Mouse (Mus musculus) bone marrow, adult 2 months (tissue): ENCODE data around the gene Tm4sf20. TPM values are rescaled to one million over a fixed set of nuclear protein-coding genes. Genes with fewer than 3 reads are reported as not detected.
A peak's percentile ranks its signal among the peaks of the same experiment; 100 is the strongest.

Experiments
- H3K27ac ChIP-seq: fragments of 200-500 bp; 2 replicates; pipeline ENCODE4 v1.5.1; 2012; ENCODE audit warnings: low read depth, mild to moderate bottlenecking, control low read depth, inconsistent platforms, low read length; ENCODE audit not compliant: control insufficient read depth, poor library complexity, insufficient read depth
- H3K4me1 ChIP-seq: fragments of 200-500 bp; 2 replicates; pipeline ENCODE4 v1.6.1; 2011; ENCODE audit warnings: low read length; ENCODE audit not compliant: control insufficient read depth, insufficient read depth
- H3K4me3 ChIP-seq: fragments of 200-500 bp; replicated peaks from 2 replicates; pipeline ENCODE3; 2011; ENCODE audit warnings: mild to moderate bottlenecking, low read depth, low read length, control low read depth; ENCODE audit not compliant: control insufficient read depth
- CTCF ChIP-seq: fragments of 200-500 bp; IDR thresholded peaks from 2 replicates; pipeline ENCODE4 v1.5.1; 2011; ENCODE audit warnings: low read length, control low read depth; ENCODE audit not compliant: control insufficient read depth, insufficient read depth
- POLR2A ChIP-seq: fragments of 200-500 bp; IDR thresholded peaks from 2 replicates; pipeline ENCODE4 v1.6.1; 2011; ENCODE audit warnings: low read depth, mild to moderate bottlenecking, control low read depth, low read length, borderline replicate concordance; ENCODE audit not compliant: control insufficient read depth
- WGBS: fragments of 180-500 bp; shearing (Covaris S2); methylation state at CpG from one replicate; pipeline ENCODE4 v1.1.7; 2018; 5-methylcytosine and 5-hydroxymethylcytosine counted together
- polyA plus RNA-seq: library from polyadenylated mRNA; stranded (reverse); fragments of >200 nt; gene quantifications from 2 replicates; pipeline ENCODE4 v1.2.4, GENCODE M21; 2011; ENCODE audit warnings: low replicate concordance; ENCODE audit not compliant: missing spikeins, insufficient read depth, insufficient read length

The Tm4sf20 gene
- polyA plus RNA-seq, 1 experiment, result not detected

DNA sequence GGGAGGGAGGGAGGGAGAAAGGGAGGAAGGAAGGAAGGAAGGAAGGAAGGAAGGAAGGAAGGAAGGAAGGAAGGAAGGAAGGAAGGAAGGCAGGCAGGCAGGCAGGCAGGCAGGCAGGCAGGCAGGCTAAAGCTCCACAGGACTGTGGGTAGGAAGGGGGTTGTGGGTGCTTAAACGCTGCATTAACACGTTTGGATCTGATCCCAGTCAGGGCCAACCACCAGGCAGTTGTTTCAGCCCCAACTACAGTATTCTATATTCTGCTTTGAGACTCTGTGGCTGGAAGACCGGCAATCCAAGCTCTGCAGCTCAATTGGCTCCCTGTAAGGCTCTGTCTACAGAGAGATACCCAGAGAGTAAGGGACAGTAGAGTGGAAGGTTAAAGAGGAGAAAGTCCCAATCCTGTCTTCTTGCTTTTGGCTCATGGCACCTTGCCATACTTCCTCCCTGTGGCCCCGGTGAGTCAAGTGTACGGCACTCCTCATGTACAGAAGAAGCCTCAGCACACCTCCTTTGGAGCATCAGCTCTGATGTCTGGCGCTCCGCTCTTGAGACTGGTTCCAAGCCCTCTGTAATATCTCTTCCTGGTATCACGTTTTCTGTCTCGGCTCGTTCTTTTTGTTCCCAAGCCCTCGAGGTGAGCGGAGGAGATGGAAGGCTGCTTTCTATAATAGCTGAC lies 33.0 kb upstream of the Tm4sf20 start:
- Histone ChIP-seq H3K27ac (no peak overlapping the region), H3K4me3 (no peak overlapping the region), H3K4me1 (peaks cover 5% of the 10 kb centered on the region)
- TF ChIP-seq POLR2A, result no peak
- no peak for TF ChIP-seq CTCF
- 68% methylated on average over 12 of the region's 12 CpGs for WGBS

DNA sequence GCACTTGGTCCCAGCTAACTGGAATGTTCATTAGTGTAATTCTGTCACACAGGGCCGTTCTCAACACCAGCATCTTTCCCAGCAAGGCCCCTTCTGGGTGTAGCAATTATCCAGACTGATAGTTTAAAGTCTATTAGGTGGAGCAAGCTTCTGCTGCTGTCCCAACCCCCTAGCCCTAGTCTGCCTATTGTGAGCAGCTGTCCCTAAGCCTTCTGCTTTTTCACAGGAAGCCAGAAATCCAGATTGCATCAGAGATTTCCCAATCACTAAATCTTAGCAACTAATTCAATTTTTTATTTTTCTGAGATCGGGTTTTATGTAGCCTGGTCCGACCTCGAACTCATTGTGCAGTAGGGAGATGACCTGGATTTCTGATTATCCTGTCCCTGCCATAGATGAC lies 30.7 kb upstream of the Tm4sf20 start:
- H3K27ac ChIP-seq, result no peak overlapping the region; the same call in 1 of the 2 replicates
- no peak overlapping the region for H3K4me3 ChIP-seq
- WGBS, result 13% methylated on average over 4 of the region's 4 CpGs
- TF ChIP-seq POLR2A (no peak), CTCF (no peak)
- H3K4me1 ChIP-seq, result peaks cover 5% of the 10 kb centered on the region

DNA sequence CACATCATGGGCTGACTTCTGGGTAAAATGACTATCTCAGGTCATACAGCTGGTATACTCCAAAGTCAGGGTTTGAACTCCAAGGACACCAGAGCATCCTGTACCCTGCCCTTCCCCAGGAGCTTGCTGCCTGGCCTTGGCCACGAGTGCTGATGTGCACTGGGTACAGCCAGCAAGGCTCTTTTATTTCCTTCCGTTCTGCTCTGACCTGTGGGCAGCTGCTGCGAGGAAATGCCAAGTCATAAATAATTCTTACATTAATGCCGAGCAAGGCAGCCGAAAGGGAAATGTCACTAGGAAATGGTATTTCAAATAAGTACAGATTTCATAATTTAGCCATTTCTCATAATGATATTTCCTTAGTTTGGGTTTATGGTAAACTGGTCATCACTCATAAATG lies 30.0 kb upstream of the Tm4sf20 start:
- 4% methylated on average over 5 of the region's 5 CpGs for WGBS
- no peak; the same call in 1 of the 2 replicates for TF ChIP-seq POLR2A
- no peak for TF ChIP-seq CTCF
- H3K4me3 ChIP-seq, result no peak overlapping the region
- H3K4me1 ChIP-seq, result peaks cover 5% of the 10 kb centered on the region
- H3K27ac ChIP-seq, result peak overlapping the region; percentile 49; the same call in 1 of the 2 replicates

DNA sequence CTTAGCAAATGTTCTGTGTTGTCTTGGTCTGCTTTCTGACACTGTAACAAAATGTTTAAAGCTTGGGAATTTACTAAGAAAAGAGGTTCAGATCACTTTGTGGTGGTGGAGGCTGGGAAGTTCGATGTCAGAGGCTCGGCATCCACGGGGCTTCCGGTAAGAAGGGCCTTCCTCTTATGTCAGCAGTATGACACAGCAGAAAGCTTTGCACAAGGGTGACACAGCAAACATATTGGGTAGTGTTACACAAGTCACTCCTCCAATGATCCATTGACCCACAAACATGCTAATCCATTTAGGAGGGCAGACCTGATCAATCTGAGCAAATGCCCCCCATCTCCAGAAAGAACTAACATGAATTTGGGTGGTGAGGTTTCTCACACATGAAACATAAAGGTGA lies 28.8 kb upstream of the Tm4sf20 start:
- 19% methylated on average over 4 of the region's 4 CpGs for WGBS
- H3K4me1 ChIP-seq, result peaks cover 5% of the 10 kb centered on the region
- no peak overlapping the region for H3K4me3 ChIP-seq
- no peak for TF ChIP-seq POLR2A
- TF ChIP-seq CTCF, result no peak
- H3K27ac ChIP-seq, result no peak overlapping the region

DNA sequence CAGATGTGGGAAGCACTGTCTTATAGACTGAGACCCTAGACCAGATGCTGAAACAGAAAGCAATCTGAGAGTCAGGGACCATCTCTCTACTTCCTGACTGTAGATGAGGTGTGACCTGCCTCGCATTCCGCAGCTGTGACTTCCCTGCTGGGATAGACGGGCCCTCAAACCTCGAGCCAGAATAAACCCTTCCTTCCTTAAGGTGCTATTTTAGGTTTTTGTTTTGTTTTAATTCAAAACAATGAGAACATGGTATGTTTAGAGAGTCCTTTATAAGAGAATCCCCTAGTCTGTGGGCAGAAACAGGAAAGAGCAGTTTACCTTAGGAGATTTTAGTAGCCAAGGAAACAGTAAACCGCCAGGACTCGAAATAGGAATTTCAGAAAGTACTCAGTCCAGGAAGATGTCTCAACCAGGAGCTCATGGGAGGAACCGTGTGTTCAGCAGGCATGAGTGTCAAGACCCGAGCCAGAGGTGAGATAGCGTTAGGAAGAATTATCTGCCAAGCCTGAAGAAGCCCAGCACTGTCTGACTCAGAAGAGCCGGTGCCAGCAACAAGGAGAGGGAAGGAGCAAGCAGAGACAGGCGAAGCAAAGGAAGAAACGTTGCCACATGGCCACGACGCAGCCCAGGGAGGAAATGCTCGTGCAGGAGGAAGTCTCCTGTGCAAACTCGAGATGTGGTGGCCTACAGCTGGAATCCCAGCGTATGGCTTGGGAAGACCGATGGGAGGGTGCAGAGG lies 27.6 kb upstream of the Tm4sf20 start:
- WGBS, result 14% methylated on average over 18 of the region's 18 CpGs
- H3K27ac ChIP-seq, result peak overlapping the region; percentile 34

DNA sequence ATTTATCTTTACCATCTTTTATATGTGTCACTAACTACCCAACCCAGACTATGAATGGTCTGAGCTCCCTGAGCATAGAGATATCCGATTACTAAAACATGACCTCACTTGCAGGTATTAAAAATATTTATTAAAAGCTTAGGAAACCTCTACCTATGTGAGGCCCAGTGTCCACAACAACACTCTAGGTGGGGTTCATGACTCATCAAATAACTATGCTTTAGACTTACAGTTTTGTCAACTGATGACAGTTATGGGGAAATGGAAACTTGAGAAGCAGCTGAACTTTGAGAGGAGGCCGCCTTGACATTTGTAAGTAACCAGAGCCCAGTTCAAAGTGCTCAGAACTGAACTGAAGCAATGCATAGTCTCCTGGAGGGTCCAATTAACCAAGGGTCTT lies 26.9 kb upstream of the Tm4sf20 start:
- H3K4me3 ChIP-seq, result no peak overlapping the region
- WGBS, result 75% methylated on average over 2 of the region's 2 CpGs
- no peak overlapping the region for H3K27ac ChIP-seq
- TF ChIP-seq CTCF (no peak), POLR2A (no peak)
- H3K4me1 ChIP-seq, result peaks cover 5% of the 10 kb centered on the region

More for the DNA sequence above, 27.6 kb upstream of the Tm4sf20 start:
- no peak overlapping the region for H3K4me3 ChIP-seq
- no peak for TF ChIP-seq POLR2A
- TF ChIP-seq CTCF, result no peak
- H3K4me1 ChIP-seq, result peaks cover 5% of the 10 kb centered on the region

DNA sequence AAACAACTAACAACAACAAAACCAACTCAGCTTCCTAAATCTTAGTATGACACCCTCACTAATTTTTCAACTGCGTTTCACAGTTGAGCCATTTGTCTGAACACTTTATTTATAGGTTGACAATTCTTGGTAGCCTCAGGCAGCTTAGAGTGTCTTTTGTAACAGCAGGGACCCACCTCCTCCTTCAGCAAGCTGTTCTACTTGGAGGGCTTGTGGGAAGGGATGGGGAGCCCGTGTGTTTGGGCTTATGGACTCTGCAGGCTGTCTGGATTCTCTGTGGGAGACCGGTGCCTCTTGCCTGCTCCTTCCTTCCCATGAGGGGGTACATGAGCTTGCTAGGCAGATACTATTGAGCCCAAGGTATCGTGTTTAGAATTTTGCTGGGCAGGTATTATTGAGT lies 25.7 kb upstream of the Tm4sf20 start:
- Histone ChIP-seq H3K4me1 (peaks cover 5% of the 10 kb centered on the region), H3K27ac (no peak overlapping the region), H3K4me3 (no peak overlapping the region)
- no peak for TF ChIP-seq CTCF
- TF ChIP-seq POLR2A, result no peak
- WGBS, result 74% methylated on average over 4 of the region's 4 CpGs

DNA sequence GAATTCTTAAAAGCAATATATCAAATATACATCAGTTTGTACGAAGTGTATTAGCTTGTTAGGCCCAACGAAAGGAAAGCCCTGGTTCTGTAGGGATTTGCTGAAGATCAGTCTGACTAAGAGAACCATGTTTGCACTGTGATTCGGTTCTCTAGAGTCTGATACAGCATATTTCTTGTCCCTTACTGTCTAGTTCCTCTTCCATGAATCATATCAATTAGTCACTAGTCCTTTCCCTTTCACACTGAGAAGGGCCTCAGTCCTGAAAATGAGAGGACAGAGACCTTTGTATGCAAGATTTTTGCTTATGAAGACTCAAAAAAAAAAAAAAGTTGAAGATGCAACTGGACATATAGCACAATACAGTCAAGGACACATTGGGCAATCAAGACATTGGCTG lies 24.8 kb upstream of the Tm4sf20 start:
- Histone ChIP-seq H3K27ac (no peak overlapping the region), H3K4me1 (peaks cover 3% of the 10 kb centered on the region), H3K4me3 (no peak overlapping the region)
- TF ChIP-seq POLR2A (no peak), CTCF (no peak)
- 55% methylated on average over 3 of the region's 3 CpGs for WGBS
